Comparison of ENCODE assay signal across 7 mouse cellular contexts in the genomic region with DNA sequence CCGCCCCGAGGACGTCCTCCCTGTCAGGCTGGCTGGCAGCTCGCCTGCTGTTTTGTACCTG. TPM values are rescaled to one million over a fixed set of nuclear protein-coding genes. Genes with fewer than 3 reads are reported as not detected.
A peak's percentile ranks its signal among the peaks of the same experiment; 100 is the strongest.
DNase-seq lines count a peak whose midpoint lies in the region; ATAC-seq and TF ChIP-seq lines count a peak whose summit lies in the region.
"Not testable (repeated sequence)": the region's sequence is repeated elsewhere in the genome, so short reads cannot be mapped to it uniquely, and the experiment has no call there.

Abhd18 (plus strand) TSS at position 14 of the 61 bp plus-strand sequence.

- peak within 1 kb of the TSS; percentile 64 for H3K4me2 ChIP-seq in forebrain, embryonic 15.5 days (replicated peaks)
- H3K4me2 ChIP-seq in heart, embryonic 13.5 days = peak within 1 kb of the TSS; percentile 77
- peak within 1 kb of the TSS; percentile 58 for H3K4me2 ChIP-seq in hindbrain, postnatal 0 days (ENCODE audit: low read depth, low read length)
- H3K4me2 ChIP-seq in liver, embryonic 15.5 days = peak within 1 kb of the TSS; percentile 88
- peak within 1 kb of the TSS; percentile 73 for H3K4me2 ChIP-seq in myocyte (ENCODE audit: low read depth)

- H3K9ac ChIP-seq in forebrain, embryonic 15.5 days (replicated peaks) = peak within 1 kb of the TSS; percentile 61
- H3K9ac ChIP-seq in heart, embryonic 13.5 days = peak within 1 kb of the TSS; percentile 79
- H3K9ac ChIP-seq in hindbrain, postnatal 0 days (replicated peaks; ENCODE audit: low read length) = peak within 1 kb of the TSS; percentile 52
- peak within 1 kb of the TSS; percentile 72 for H3K9ac ChIP-seq in liver, embryonic 15.5 days

- H3K4me3 ChIP-seq in brown adipose tissue, adult 24 weeks (ENCODE audit: insufficient read depth, low read depth, low read length) = peak within 1 kb of the TSS; percentile 72
- H3K4me3 ChIP-seq in forebrain, embryonic 15.5 days = peak within 1 kb of the TSS; percentile 54
- peak within 1 kb of the TSS; percentile 64 for H3K4me3 ChIP-seq in heart, embryonic 13.5 days
- peak within 1 kb of the TSS; percentile 51 for H3K4me3 ChIP-seq in hindbrain, postnatal 0 days (ENCODE audit: low read length)
- peak within 1 kb of the TSS; percentile 65 for H3K4me3 ChIP-seq in left cerebral cortex, adult 2 months
- H3K4me3 ChIP-seq in liver, embryonic 15.5 days (replicated peaks) = peak within 1 kb of the TSS; percentile 68
- H3K4me3 ChIP-seq in myocyte = peak within 1 kb of the TSS; percentile 29

- ATAC-seq in forebrain, embryonic 15.5 days (replicated peaks); heart, embryonic 13.5 days (ENCODE audit: extremely low read depth, insufficient number of reproducible peaks, low FRiP score, low TSS enrichment); hindbrain, postnatal 0 days; liver, embryonic 15.5 days (ENCODE audit: insufficient read depth): not testable (repeated sequence)

- not testable (repeated sequence) for TF ChIP-seq CTCF in hindbrain, postnatal 0 days (IDR thresholded peaks at IDR 0.05; ENCODE audit: low read depth); left cerebral cortex, adult 2 months (IDR thresholded peaks at IDR 0.05)

- TF ChIP-seq POLR2A in myocyte (IDR thresholded peaks at IDR 0.05; ENCODE audit: insufficient read length, low read depth) = not testable (repeated sequence)

- H3K36me3 ChIP-seq in forebrain, embryonic 15.5 days; heart, embryonic 13.5 days; hindbrain, postnatal 0 days (ENCODE audit: insufficient read depth, low read length); liver, embryonic 15.5 days (replicated peaks); myocyte (ENCODE audit: control insufficient read depth, insufficient read depth): not testable (repeated sequence)

- H3K9me3 ChIP-seq in forebrain, embryonic 15.5 days; heart, embryonic 13.5 days; hindbrain, postnatal 0 days (ENCODE audit: low read length); liver, embryonic 15.5 days (replicated peaks): not testable (repeated sequence)

- H3ac ChIP-seq in myocyte (ENCODE audit: control insufficient read depth, insufficient read length) = peak within 1 kb of the TSS; percentile 47

- H3K79me2 ChIP-seq in myocyte (ENCODE audit: control insufficient read depth, insufficient read depth) = not testable (repeated sequence)

- WGBS in forebrain, embryonic 15.5 days = 0% methylated on average over 3 of the region's 4 CpGs
- no CpG with 5 or more reads among the region's 4 CpGs for WGBS in heart, embryonic 13.5 days
- no CpG with 5 or more reads among the region's 4 CpGs for WGBS in hindbrain, postnatal 0 days
- WGBS in liver, embryonic 15.5 days (ENCODE audit: insufficient replicate concordance) = 0% methylated on average over 3 of the region's 4 CpGs

- H3K27me3 ChIP-seq in forebrain, embryonic 15.5 days; heart, embryonic 13.5 days (replicated peaks); hindbrain, postnatal 0 days (ENCODE audit: insufficient read depth, low read length); liver, embryonic 15.5 days; myocyte (ENCODE audit: control insufficient read depth, insufficient read depth, insufficient read length): not testable (repeated sequence)

- intact Hi-C loops in left cerebral cortex, adult 2 months (cut with DNase I) = loop anchor here (1.0 to 5.0 kb wide), 2 partner anchors 101 to 236 kb away; partner anchors contain the start of gene Pgrmc2

- not testable (repeated sequence) for H3K4me1 ChIP-seq in brown adipose tissue, adult 24 weeks (ENCODE audit: control insufficient read depth, insufficient read depth, insufficient read length, low read length); forebrain, embryonic 15.5 days; heart, embryonic 13.5 days; hindbrain, postnatal 0 days (ENCODE audit: insufficient read depth, low read length)
- H3K4me1 ChIP-seq in liver, embryonic 15.5 days (replicated peaks) = peaks cover 13% of the 10 kb centered on the region; the same call in 1 of the 2 replicates

- H3K27ac ChIP-seq in brown adipose tissue, adult 24 weeks (replicated peaks; ENCODE audit: low read depth, low read length) = peak within 1 kb of the TSS; percentile 83
- H3K27ac ChIP-seq in forebrain, embryonic 15.5 days (replicated peaks) = peak within 1 kb of the TSS; percentile 84
- H3K27ac ChIP-seq in heart, embryonic 13.5 days (replicated peaks) = peak within 1 kb of the TSS; percentile 85
- H3K27ac ChIP-seq in hindbrain, postnatal 0 days = peak within 1 kb of the TSS; percentile 82
- peak within 1 kb of the TSS; percentile 86 for H3K27ac ChIP-seq in left cerebral cortex, adult 2 months
- H3K27ac ChIP-seq in liver, embryonic 15.5 days (replicated peaks) = peak within 1 kb of the TSS; percentile 90

- DNase-seq in hindbrain, postnatal 0 days (ENCODE audit: low spot score); left cerebral cortex, adult 2 months (ENCODE audit: extremely low spot score in 1 of 2, low spot score in 2 of 2): not testable (repeated sequence)

RNA-seq across cellular contexts. Expression of gene Abhd18, which starts in this region (rescaled TPM):
- polyA plus RNA-seq in brown adipose tissue, adult 24 weeks (2012; ENCODE audit: insufficient read depth, insufficient read length, missing spikeins) = 3.8 and 5.0 TPM in 2 replicates
- 12.4 and 16.6 TPM in 2 replicates for polyA plus RNA-seq in forebrain, embryonic 15.5 days (2015; fragmentation: Nextera tagmentation; extraction: Ambion mirVana)
- 13.7 and 14.3 TPM in 2 replicates for polyA plus RNA-seq in heart, embryonic 13.5 days (2015; fragmentation: Nextera tagmentation; extraction: Ambion mirVana)
- 5.0 and 7.2 TPM in 2 replicates for total RNA-seq in hindbrain, postnatal 0 days (2014; rRNA removed)
- polyA plus RNA-seq in hindbrain, postnatal 0 days (2015; fragmentation: Nextera tagmentation; extraction: Ambion mirVana) = 8.6 and 13.1 TPM in 2 replicates
- 10 to 100 TPM; 12.9 to 14.0 TPM for total RNA-seq in left cerebral cortex, adult 2 months (2021)
- polyA plus RNA-seq in liver, embryonic 15.5 days (2015; fragmentation: Nextera tagmentation; extraction: Ambion mirVana) = 3.5 and 4.4 TPM in 2 replicates
- 1.6 TPM for polyA plus RNA-seq in myocyte (2012; fragmentation: generic; extraction: Trizol)
